Mouse (Mus musculus) stomach, embryonic 15.5 days (tissue): ENCODE measurements around the gene Gm21860. TPM values are rescaled to one million over a fixed set of nuclear protein-coding genes. Genes with fewer than 3 reads are reported as not detected.
"Not testable (repeated sequence)": the region's sequence is repeated elsewhere in the genome, so short reads cannot be mapped to it uniquely, and the experiment has no call there.

Source experiments
- ATAC-seq: fragments of 200-750 bp; cut with Nextera tagmentation; 2 replicates; pipeline ENCODE4 v1.8.0; 2017; ENCODE audit warnings: low read depth, moderate number of reproducible peaks, moderate TSS enrichment; ENCODE audit not compliant: insufficient read depth, low FRiP score
- H3K27ac ChIP-seq: fragments of 300-500 bp; sonication (generic); 2 replicates; pipeline ENCODE4 v1.5.1; 2015; ENCODE audit warnings: mild to moderate bottlenecking, inconsistent platforms
- H3K27me3 ChIP-seq: fragments of 300-500 bp; sonication (generic); replicated peaks from 2 replicates; pipeline ENCODE4 v1.6.1; 2015; ENCODE audit warnings: inconsistent platforms
- H3K36me3 ChIP-seq: fragments of 300-500 bp; sonication (generic); 2 replicates; pipeline ENCODE4 v1.6.1; 2015; ENCODE audit warnings: inconsistent platforms
- H3K4me1 ChIP-seq: fragments of 300-500 bp; sonication (generic); 2 replicates; pipeline ENCODE4 v1.6.1; 2015; ENCODE audit warnings: inconsistent platforms
- H3K4me2 ChIP-seq: fragments of 300-500 bp; sonication (generic); 2 replicates; pipeline ENCODE4 v1.6.1; 2015; ENCODE audit warnings: mild to moderate bottlenecking, inconsistent platforms
- H3K4me3 ChIP-seq: fragments of 300-500 bp; sonication (generic); replicated peaks from 2 replicates; pipeline ENCODE4 v1.5.1; 2015; ENCODE audit warnings: inconsistent platforms
- H3K9ac ChIP-seq: fragments of 300-500 bp; sonication (generic); 2 replicates; pipeline ENCODE4 v1.6.1; 2015; ENCODE audit warnings: inconsistent platforms
- H3K9me3 ChIP-seq: fragments of 300-500 bp; sonication (generic); 2 replicates; pipeline ENCODE4 v1.6.1; 2016; ENCODE audit warnings: inconsistent platforms
- WGBS: fragments of 180-500 bp; shearing (Covaris S2); methylation state at CpG from one replicate; pipeline ENCODE4 v1.1.7; 2015; 5-methylcytosine and 5-hydroxymethylcytosine counted together
- polyA plus RNA-seq: library from polyadenylated mRNA; unstranded; fragments of >200 nt; fragmentation: Nextera tagmentation; extraction: Ambion mirVana; gene quantifications from 2 replicates; pipeline ENCODE4 v1.2.1, GENCODE M21; 2015

The Gm21860 gene
- polyA plus RNA-seq, 1 experiment from 2014 or later = not detected

DNA sequence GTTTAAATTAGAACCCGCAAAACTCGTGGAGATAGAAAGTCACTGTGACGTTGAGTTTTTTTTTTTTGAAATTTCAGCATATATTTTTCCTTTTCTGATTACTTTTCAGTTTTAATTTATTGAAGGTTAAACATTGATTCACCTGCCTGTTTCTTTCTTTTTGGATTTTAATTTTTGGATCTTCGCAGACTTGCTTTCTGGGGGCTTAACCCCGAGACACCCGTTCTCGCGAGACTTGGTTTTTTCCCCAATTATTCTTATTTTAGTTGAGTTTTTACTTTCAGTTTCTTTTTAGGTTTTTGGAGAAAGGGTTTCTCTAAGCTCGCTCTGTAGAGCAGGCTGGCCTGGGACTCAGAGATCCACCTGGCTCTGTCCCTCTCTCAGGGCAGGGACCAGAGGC, 36.6 kb downstream of the Gm21860 start:
- not testable (repeated sequence) for H3K36me3 ChIP-seq, H3K27me3 ChIP-seq, H3K9ac ChIP-seq, H3K4me3 ChIP-seq, H3K4me2 ChIP-seq, H3K27ac ChIP-seq, ATAC-seq, H3K9me3 ChIP-seq, H3K4me1 ChIP-seq
- 75% methylated on average over 6 of the region's 9 CpGs for WGBS

- H3K27me3 ChIP-seq, H3K36me3 ChIP-seq, H3K4me2 ChIP-seq, H3K27ac ChIP-seq, ATAC-seq, H3K4me1 ChIP-seq, H3K9ac ChIP-seq, H3K4me3 ChIP-seq, H3K9me3 ChIP-seq: not testable (repeated sequence)
- WGBS = 67% methylated on average over 7 of the region's 7 CpGs
Measured at GRCm38 (mm10) chrY:90717496-90717895, 37.1 kb downstream of the Gm21860 start.

Other genes starting within 250 kb of the Gm21860 start
- not detected in 2 replicates for gene Gm47283, start 29.9 kb upstream of the Gm21860 start, polyA plus RNA-seq
- not detected in 2 replicates for gene Gm21748, start 84.4 kb upstream of the Gm21860 start, polyA plus RNA-seq